Mouse (Mus musculus) heart, adult 2 months (tissue): ENCODE measurements around the gene Tcp11l2. TPM values are rescaled to one million over a fixed set of nuclear protein-coding genes. Genes with fewer than 3 reads are reported as not detected.
A peak's percentile ranks its signal among the peaks of the same experiment; 100 is the strongest.

ENCODE experiments used
- DNase-seq, 2 experiments: peaks; one replicate each; pipeline ENCODE4 v3.0.0; 2021
- H3K27ac ChIP-seq: fragments of 200-600 bp; 2 replicates; pipeline ENCODE4 v1.8.1; 2022
- H3K27me3 ChIP-seq: fragments of 200-500 bp; 2 replicates; pipeline ENCODE4 v1.6.1; 2012; ENCODE audit warnings: mild to moderate bottlenecking, low read length, inconsistent platforms, mixed read lengths; ENCODE audit not compliant: control insufficient read depth, insufficient read depth
- H3K36me3 ChIP-seq: fragments of 200-500 bp; 2 replicates; pipeline ENCODE4 v1.6.1; 2012; ENCODE audit warnings: low read length, inconsistent platforms; ENCODE audit not compliant: control insufficient read depth, insufficient read depth
- H3K4me1 ChIP-seq: fragments of 200-500 bp; 2 replicates; pipeline ENCODE4 v1.6.1; 2011; ENCODE audit warnings: low read length; ENCODE audit not compliant: control insufficient read depth, insufficient read depth
- H3K4me3 ChIP-seq: fragments of 200-600 bp; 2 replicates; pipeline ENCODE4 v1.8.1; 2022
- H3K79me2 ChIP-seq: fragments of 200-500 bp; replicated peaks from 2 replicates; pipeline ENCODE4 v1.6.1; 2012; ENCODE audit warnings: mild to moderate bottlenecking, inconsistent platforms, low read length, moderate library complexity, mixed read lengths; ENCODE audit not compliant: control insufficient read depth, insufficient read depth
- H3K9ac ChIP-seq: fragments of 200-500 bp; 2 replicates; pipeline ENCODE4 v1.6.1; 2012; ENCODE audit warnings: low read depth, mild to moderate bottlenecking, control low read depth, inconsistent platforms, low read length, mixed read lengths
- CTCF ChIP-seq: fragments of 200-600 bp; IDR thresholded peaks from 2 replicates; pipeline ENCODE4 v1.8.1; 2022; ENCODE audit warnings: antibody characterized with exemption, mild to moderate bottlenecking, moderate library complexity
- EP300 ChIP-seq: fragments of 200-500 bp; IDR thresholded peaks from 2 replicates; pipeline ENCODE4 v1.6.1; 2011; ENCODE audit warnings: low read depth, low read length, control low read depth; ENCODE audit not compliant: insufficient read depth
- POLR2A ChIP-seq: fragments of 200-500 bp; IDR thresholded peaks from 2 replicates; pipeline ENCODE4 v1.6.1; 2011; ENCODE audit warnings: mild to moderate bottlenecking, low read depth, low read length, control low read depth; ENCODE audit not compliant: insufficient read depth
- WGBS: fragments of 180-500 bp; shearing (Covaris S2); methylation state at CpG from one replicate; pipeline ENCODE4 v1.1.7; 2018; 5-methylcytosine and 5-hydroxymethylcytosine counted together
- intact Hi-C: fragments of 180-260 bp; cut with DNase I; formaldehyde crosslinking; loops from one replicate; pipeline ENCODE4 v1.15.1; 2025
- polyA plus RNA-seq: library from polyadenylated mRNA; depleted of rRNA; stranded (reverse); fragments of >200 nt; gene quantifications from 2 replicates; pipeline ENCODE4 v1.2.3, GENCODE M21; 2012
- total RNA-seq, 2 experiments: library from RNA; stranded (reverse); gene quantifications; 2 replicates each; pipeline ENCODE4 v1.2.3; 2021

The Tcp11l2 gene
- total and polyA plus RNA-seq, 3 experiments: 118 to 157 (median 129) TPM

GRCm38 (mm10) chr10:84597127-84597785, 20.8 kb downstream of the Tcp11l2 start:
- H3K79me2 ChIP-seq: no peaks in the 10 kb centered on the region; the same call in 1 of the 2 replicates
- intact Hi-C loops: loop anchor here (2.0 to 5.0 kb wide), 2 partner anchors 16 to 65 kb away; partner anchors contain the start of gene Ckap4
- no peak overlapping the region for H3K4me3 ChIP-seq
- peaks cover 8% of the 10 kb centered on the region for H3K4me1 ChIP-seq
- H3K36me3 ChIP-seq: peaks cover 64% of the 10 kb centered on the region
- DNase-seq: no peak
- H3K27ac ChIP-seq: peak overlapping the region; percentile 84
- WGBS: 2% methylated on average over 3 of the region's 3 CpGs
- H3K9ac ChIP-seq: peak overlapping the region; percentile 53; the same call in 1 of the 2 replicates
- no peak for TF ChIP-seq POLR2A
- TF ChIP-seq CTCF: no peak
- no peak for TF ChIP-seq EP300
- no peaks in the 10 kb centered on the region for H3K27me3 ChIP-seq

GRCm38 (mm10) chr10:84598172-84598571, 21.7 kb downstream of the Tcp11l2 start:
- Histone ChIP-seq H3K9ac (no peak overlapping the region), H3K27ac (peak overlapping the region; percentile 84), H3K36me3 (peaks cover 56% of the 10 kb centered on the region), H3K4me3 (no peak overlapping the region), H3K27me3 (no peaks in the 10 kb centered on the region), H3K79me2 (no peaks in the 10 kb centered on the region), H3K4me1 (peaks cover 8% of the 10 kb centered on the region)
- WGBS: 14% methylated on average over 1 of the region's 1 CpGs
- intact Hi-C loops: loop anchor here (5.0 kb wide), 1 partner anchor 66 kb away; the partner anchor contains the start of gene Ckap4
- no peak for DNase-seq
- TF ChIP-seq EP300 (no peak), CTCF (peak; percentile 44), POLR2A (no peak)

- no peaks in the 10 kb centered on the region for H3K27me3 ChIP-seq
- peaks cover 8% of the 10 kb centered on the region for H3K4me1 ChIP-seq
- no peak overlapping the region for H3K9ac ChIP-seq
- H3K79me2 ChIP-seq: no peaks in the 10 kb centered on the region
- no peak for DNase-seq
- H3K4me3 ChIP-seq: no peak overlapping the region
- no peak overlapping the region; the same call in 1 of the 2 replicates for H3K27ac ChIP-seq
- no peak for TF ChIP-seq POLR2A
- no peak for TF ChIP-seq CTCF
- no peak for TF ChIP-seq EP300
- intact Hi-C loops: no loop called here
- WGBS: 58% methylated on average over 6 of the region's 6 CpGs
- peaks cover 43% of the 10 kb centered on the region for H3K36me3 ChIP-seq
These were observed 23.7 kb downstream of the Tcp11l2 start for GRCm38 (mm10) chr10:84600136-84600535.

GRCm38 (mm10) chr10:84604335-84604734, 27.9 kb downstream of the Tcp11l2 start:
- H3K9ac ChIP-seq: no peak overlapping the region
- DNase-seq: no peak
- WGBS: 82% methylated on average over 1 of the region's 1 CpGs
- TF ChIP-seq EP300: no peak
- no peak for TF ChIP-seq POLR2A
- TF ChIP-seq CTCF: no peak
- no peaks in the 10 kb centered on the region; the same call in 1 of the 2 replicates for H3K4me1 ChIP-seq
- no peak overlapping the region for H3K4me3 ChIP-seq
- no peak overlapping the region for H3K27ac ChIP-seq
- no peaks in the 10 kb centered on the region for H3K79me2 ChIP-seq
- intact Hi-C loops: no loop called here
- H3K36me3 ChIP-seq: peaks cover 15% of the 10 kb centered on the region
- no peaks in the 10 kb centered on the region for H3K27me3 ChIP-seq

- 60% methylated on average over 3 of the region's 3 CpGs for WGBS
- intact Hi-C loops: no loop called here
- H3K9ac ChIP-seq: no peak overlapping the region
These were observed 31.9 kb downstream of the Tcp11l2 start for GRCm38 (mm10) chr10:84608361-84608760.

GRCm38 (mm10) chr10:84610324-84610723, 33.9 kb downstream of the Tcp11l2 start:
- 16% methylated on average over 4 of the region's 4 CpGs for WGBS
- H3K4me3 ChIP-seq: no peak overlapping the region
- DNase-seq: no peak
- peaks cover 3% of the 10 kb centered on the region for H3K4me1 ChIP-seq
- no peak overlapping the region for H3K9ac ChIP-seq
- H3K79me2 ChIP-seq: no peaks in the 10 kb centered on the region
- no peak for TF ChIP-seq CTCF
- TF ChIP-seq EP300: no peak
- TF ChIP-seq POLR2A: no peak
- intact Hi-C loops: no loop called here
- no peak overlapping the region; the same call in 1 of the 2 replicates for H3K27ac ChIP-seq
- no peaks in the 10 kb centered on the region for H3K27me3 ChIP-seq
- H3K36me3 ChIP-seq: peaks cover 19% of the 10 kb centered on the region

More at GRCm38 (mm10) chr10:84608361-84608760, 31.9 kb downstream of the Tcp11l2 start:
- Histone ChIP-seq H3K27me3 (no peaks in the 10 kb centered on the region), H3K4me3 (no peak overlapping the region), H3K79me2 (no peaks in the 10 kb centered on the region), H3K36me3 (peaks cover 13% of the 10 kb centered on the region), H3K4me1 (peaks cover 3% of the 10 kb centered on the region), H3K27ac (no peak overlapping the region)
- DNase-seq: no peak
- no peak for TF ChIP-seq EP300
- no peak for TF ChIP-seq CTCF
- no peak for TF ChIP-seq POLR2A
